Mouse (Mus musculus) forebrain, postnatal 0 days (tissue): ENCODE results near the gene Memo1. TPM values are rescaled to one million over a fixed set of nuclear protein-coding genes. Genes with fewer than 3 reads are reported as not detected.
A peak's percentile ranks its signal among the peaks of the same experiment; 100 is the strongest.

ENCODE experiments used
- ATAC-seq: fragments of 200-750 bp; cut with Nextera tagmentation; 2 replicates; pipeline ENCODE4 v1.8.0; 2017; ENCODE audit warnings: mild to moderate bottlenecking, moderate library complexity
- DNase-seq: peaks from one replicate; pipeline ENCODE4 v3.0.0-alpha.2; 2015
- H3K27ac ChIP-seq: fragments of 300-500 bp; sonication (generic); 2 replicates; pipeline ENCODE4 v1.5.1; 2014; ENCODE audit warnings: low read depth, mild to moderate bottlenecking, antibody characterized with exemption, low read length, moderate library complexity, mixed read lengths
- H3K27me3 ChIP-seq: fragments of 300-500 bp; sonication (generic); 2 replicates; pipeline ENCODE4 v1.6.1; 2014; ENCODE audit warnings: mild to moderate bottlenecking, low read length, mixed read lengths; ENCODE audit not compliant: insufficient read depth
- H3K36me3 ChIP-seq: fragments of 300-500 bp; sonication (generic); 2 replicates; pipeline ENCODE4 v1.6.1; 2014; ENCODE audit warnings: mild to moderate bottlenecking, moderate library complexity; ENCODE audit not compliant: insufficient read depth
- H3K4me1 ChIP-seq: fragments of 300-500 bp; sonication (generic); 2 replicates; pipeline ENCODE4 v1.6.1; 2014; ENCODE audit warnings: antibody characterized with exemption; ENCODE audit not compliant: insufficient read depth
- H3K4me2 ChIP-seq: fragments of 300-500 bp; sonication (generic); 2 replicates; pipeline ENCODE4 v1.6.1; 2014; ENCODE audit warnings: low read depth, mild to moderate bottlenecking, moderate library complexity
- H3K4me3 ChIP-seq: fragments of 300-500 bp; sonication (generic); 2 replicates; pipeline ENCODE4 v1.5.1; 2014; ENCODE audit warnings: low read depth, low read length, mixed read lengths
- H3K9ac ChIP-seq: fragments of 300-500 bp; sonication (generic); 2 replicates; pipeline ENCODE4 v1.6.1; 2014; ENCODE audit warnings: mild to moderate bottlenecking
- H3K9me3 ChIP-seq: fragments of 300-500 bp; sonication (generic); 2 replicates; pipeline ENCODE4 v1.6.1; 2016; ENCODE audit warnings: low read length
- CTCF ChIP-seq: sonication (generic); IDR thresholded peaks from 2 replicates; pipeline ENCODE4 v1.5.1; 2016; ENCODE audit warnings: antibody characterized with exemption, control low read depth, low read depth
- WGBS: fragments of 180-500 bp; shearing (Covaris S2); extraction: QIAGEN DNeasy Blood & Tissue Kit; methylation state at CpG from one replicate; pipeline ENCODE4 v1.1.7; 2014; 5-methylcytosine and 5-hydroxymethylcytosine counted together
- polyA plus RNA-seq: library from polyadenylated mRNA; unstranded; fragments of >200 nt; fragmentation: Nextera tagmentation; extraction: Ambion mirVana; gene quantifications from 2 replicates; pipeline ENCODE4 v1.2.1, GENCODE M21; 2015
- total RNA-seq: library from RNA; depleted of rRNA; stranded (reverse); fragments of >200 nt; gene quantifications from 2 replicates; pipeline ENCODE4 v1.2.3, GENCODE M21; 2014

Gene Memo1
- total and polyA plus RNA-seq, 2 experiments from 2014 or later: 45.7 to 46.3 TPM

DNA sequence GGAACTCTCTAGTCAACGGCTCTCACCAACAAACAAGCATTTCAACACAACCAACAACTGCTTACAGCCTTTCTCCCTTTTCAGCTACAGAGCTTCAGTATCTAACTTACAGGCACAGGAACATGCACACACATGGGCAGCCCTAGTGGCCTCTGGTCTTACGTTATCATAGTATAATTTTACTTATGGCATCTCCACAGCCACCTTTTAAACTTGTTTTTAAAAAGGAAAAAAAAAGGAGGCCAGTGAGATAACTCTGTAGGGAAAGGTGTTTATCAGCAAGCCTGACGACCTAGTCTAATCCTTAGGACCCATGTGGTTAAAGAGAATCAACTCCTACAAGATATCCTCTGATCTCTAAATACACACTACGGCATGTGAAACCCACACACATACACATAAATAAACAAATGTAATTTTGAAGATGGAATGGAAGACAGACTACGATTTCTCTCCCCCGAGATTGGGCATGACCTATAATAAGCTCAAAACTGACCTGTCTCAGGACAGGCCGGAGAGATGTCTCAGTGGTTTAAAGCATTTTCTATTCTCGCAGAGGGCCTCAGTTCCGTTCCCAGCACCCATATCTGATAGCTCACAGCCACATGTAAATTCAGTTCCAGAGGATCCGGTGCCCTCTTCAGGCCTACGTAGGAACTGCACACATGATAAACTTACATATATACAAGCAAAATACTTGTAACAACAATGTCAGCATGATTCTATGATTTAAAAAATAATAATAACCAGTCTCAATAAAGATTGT is 27.7 kb downstream of the Memo1 start:
- Histone ChIP-seq H3K4me1 (peaks cover 10% of the 10 kb centered on the region), H3K4me2 (no peak overlapping the region), H3K36me3 (no peaks in the 10 kb centered on the region), H3K27ac (no peak overlapping the region), H3K27me3 (no peaks in the 10 kb centered on the region), H3K9me3 (no peaks in the 10 kb centered on the region), H3K4me3 (no peak overlapping the region), H3K9ac (no peak overlapping the region)
- ATAC-seq: no peak
- DNase-seq: no peak
- WGBS: 92% methylated on average over 11 of the region's 11 CpGs
- TF ChIP-seq CTCF: peak; percentile 31

DNA sequence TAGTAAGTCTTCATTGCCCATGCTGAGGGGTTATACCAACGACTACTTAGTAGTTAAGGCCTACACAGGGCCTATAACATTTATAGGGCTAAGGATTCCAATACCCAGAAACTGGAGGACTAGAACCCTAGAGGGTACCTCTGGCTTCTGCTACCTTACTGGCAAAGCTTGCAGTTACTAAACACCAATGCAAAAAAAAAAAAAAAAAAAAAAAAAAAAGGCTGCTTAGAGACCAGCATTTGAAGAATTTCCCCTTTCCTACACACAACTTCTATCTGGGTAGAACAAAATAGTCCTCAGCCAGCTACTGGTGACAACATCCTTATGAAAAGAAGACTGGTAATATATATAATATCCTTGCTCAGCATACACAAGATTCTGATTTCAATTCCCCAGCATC is 29.7 kb downstream of the Memo1 start:
- Histone ChIP-seq H3K4me1 (peaks cover 10% of the 10 kb centered on the region), H3K9ac (no peak overlapping the region), H3K27ac (no peak overlapping the region), H3K4me3 (no peak overlapping the region), H3K27me3 (no peaks in the 10 kb centered on the region), H3K9me3 (no peaks in the 10 kb centered on the region), H3K4me2 (no peak overlapping the region), H3K36me3 (no peaks in the 10 kb centered on the region)
- ATAC-seq: no peak
- 20% methylated on average over 1 of the region's 1 CpGs for WGBS
- no peak for TF ChIP-seq CTCF
- DNase-seq: no peak

DNA sequence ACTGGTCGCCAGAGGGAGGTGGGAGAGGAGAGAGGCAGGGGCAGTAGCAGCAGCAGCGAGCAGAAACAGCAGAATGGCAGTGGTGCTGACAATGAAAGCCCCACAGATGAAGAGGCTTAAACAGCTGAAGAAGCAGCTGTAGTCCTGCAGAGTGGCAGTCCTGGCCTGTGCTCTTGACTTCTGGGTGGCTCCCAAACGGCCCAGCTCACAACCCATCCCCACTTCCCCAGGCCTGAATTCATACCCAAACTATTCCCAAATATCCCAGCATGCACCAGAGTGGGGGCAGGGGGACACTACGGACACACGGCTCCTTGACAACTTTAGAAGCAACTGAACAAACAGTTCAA is 30.2 kb downstream of the Memo1 start:
- 17% methylated on average over 5 of the region's 5 CpGs for WGBS
- DNase-seq: no peak
- H3K4me3 ChIP-seq: no peak overlapping the region
- ATAC-seq: peak; percentile 71
- TF ChIP-seq CTCF: no peak
- no peaks in the 10 kb centered on the region for H3K27me3 ChIP-seq
- no peaks in the 10 kb centered on the region for H3K9me3 ChIP-seq
- no peaks in the 10 kb centered on the region for H3K36me3 ChIP-seq
- no peak overlapping the region for H3K4me2 ChIP-seq
- H3K4me1 ChIP-seq: peaks cover 10% of the 10 kb centered on the region
- H3K27ac ChIP-seq: peak overlapping the region; percentile 62
- no peak overlapping the region for H3K9ac ChIP-seq

DNA sequence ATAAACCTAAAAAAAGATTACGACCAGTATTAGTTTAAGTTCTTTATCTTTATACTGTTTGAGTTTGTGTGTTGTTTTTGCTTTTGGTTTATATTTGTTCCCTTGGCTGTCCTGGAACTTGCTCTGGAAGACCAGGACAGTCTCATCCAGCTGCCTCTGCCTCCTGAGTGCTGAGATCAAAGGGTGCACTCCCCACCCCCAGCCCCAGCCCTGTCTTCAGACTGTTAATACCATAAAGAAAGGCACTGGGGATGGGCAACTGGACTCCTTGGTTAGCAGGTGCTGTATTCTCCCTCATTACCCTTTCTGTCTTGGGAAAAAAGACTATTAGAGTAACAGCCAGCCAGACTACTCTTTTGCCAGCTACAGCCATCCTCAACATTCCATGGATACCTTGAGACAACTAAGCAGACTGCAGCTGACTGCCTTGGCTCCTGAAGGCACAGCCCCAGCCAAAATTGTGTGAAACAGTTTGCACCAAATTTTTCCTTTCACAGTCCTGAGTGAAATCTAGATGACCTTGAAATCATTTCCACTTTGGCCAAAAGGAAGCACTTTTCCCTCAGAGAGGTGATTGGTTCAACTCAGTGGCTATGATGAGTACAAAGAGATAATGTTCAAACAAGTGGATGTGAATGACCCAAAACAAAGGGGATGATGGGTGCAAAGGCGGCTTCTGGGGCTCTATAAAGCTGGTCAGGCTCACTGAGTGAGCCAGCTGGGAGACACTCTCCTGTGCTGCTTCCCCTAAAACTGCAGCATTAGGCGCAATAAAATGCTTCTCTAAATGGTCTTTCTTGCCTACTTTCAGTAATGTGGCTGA is 30.8 kb downstream of the Memo1 start:
- Histone ChIP-seq H3K27me3 (no peaks in the 10 kb centered on the region), H3K4me3 (no peak overlapping the region), H3K9me3 (no peaks in the 10 kb centered on the region), H3K9ac (no peak overlapping the region), H3K4me2 (no peak overlapping the region), H3K36me3 (no peaks in the 10 kb centered on the region), H3K4me1 (peaks cover 10% of the 10 kb centered on the region), H3K27ac (peak overlapping the region; percentile 62)
- no peak; the same call in 1 of the 2 replicates for ATAC-seq
- TF ChIP-seq CTCF: no peak
- no peak for DNase-seq
- 50% methylated on average over 3 of the region's 3 CpGs for WGBS

DNA sequence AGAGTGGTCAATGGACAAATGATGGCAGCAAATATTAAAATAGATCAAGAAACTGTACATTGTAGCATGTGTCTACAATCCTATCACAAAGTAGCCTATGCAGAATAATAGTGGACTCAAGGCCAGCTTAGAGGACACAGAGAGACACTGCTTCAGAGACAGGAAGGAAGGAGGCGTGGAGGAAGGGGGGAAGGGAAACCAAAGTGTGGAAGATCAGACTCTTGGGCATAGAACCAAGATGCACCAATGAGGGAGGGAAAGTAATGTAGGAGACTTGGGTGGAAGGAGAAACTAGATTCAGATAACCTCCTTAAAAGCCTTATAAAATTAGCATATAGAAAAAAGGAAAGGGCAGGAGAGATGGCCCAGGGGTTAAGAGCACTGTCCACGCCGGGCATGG is 32.9 kb downstream of the Memo1 start:
- no peak overlapping the region for H3K4me2 ChIP-seq
- H3K4me3 ChIP-seq: no peak overlapping the region
- H3K27me3 ChIP-seq: no peaks in the 10 kb centered on the region
- peaks cover 10% of the 10 kb centered on the region for H3K4me1 ChIP-seq
- no peak for TF ChIP-seq CTCF
- H3K27ac ChIP-seq: no peak overlapping the region
- H3K9ac ChIP-seq: no peak overlapping the region
- no peaks in the 10 kb centered on the region for H3K36me3 ChIP-seq
- 90% methylated on average over 3 of the region's 3 CpGs for WGBS
- DNase-seq (no peak), ATAC-seq (no peak)
- no peaks in the 10 kb centered on the region for H3K9me3 ChIP-seq

DNA sequence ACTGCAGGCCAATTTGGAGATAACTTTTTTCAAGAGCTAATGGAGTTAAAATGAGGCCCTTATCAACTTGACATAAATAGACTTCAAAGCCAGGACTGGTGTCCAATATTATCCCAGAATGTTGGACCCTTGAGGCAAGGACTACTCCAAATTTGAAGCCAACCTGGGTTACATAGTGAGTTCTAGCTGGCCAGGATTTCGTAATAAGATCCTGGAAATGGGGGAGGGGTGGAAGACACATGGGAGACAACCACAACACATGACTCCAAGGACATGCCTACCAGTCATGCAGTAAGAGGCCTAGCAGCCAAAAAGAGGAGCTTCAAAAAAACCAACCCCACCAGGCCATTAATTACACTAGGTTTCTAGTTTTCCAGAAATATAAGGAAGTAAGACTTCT is 50.0 kb downstream of the Memo1 start:
- Histone ChIP-seq H3K9me3 (no peaks in the 10 kb centered on the region), H3K36me3 (peaks cover 6% of the 10 kb centered on the region; the same call in 1 of the 2 replicates), H3K4me2 (no peak overlapping the region), H3K9ac (no peak overlapping the region), H3K27ac (no peak overlapping the region), H3K27me3 (no peaks in the 10 kb centered on the region), H3K4me3 (no peak overlapping the region), H3K4me1 (no peaks in the 10 kb centered on the region)
- DNase-seq: no peak
- no peak for TF ChIP-seq CTCF
- ATAC-seq: no peak
- 78% methylated on average over 1 of the region's 1 CpGs for WGBS

DNA sequence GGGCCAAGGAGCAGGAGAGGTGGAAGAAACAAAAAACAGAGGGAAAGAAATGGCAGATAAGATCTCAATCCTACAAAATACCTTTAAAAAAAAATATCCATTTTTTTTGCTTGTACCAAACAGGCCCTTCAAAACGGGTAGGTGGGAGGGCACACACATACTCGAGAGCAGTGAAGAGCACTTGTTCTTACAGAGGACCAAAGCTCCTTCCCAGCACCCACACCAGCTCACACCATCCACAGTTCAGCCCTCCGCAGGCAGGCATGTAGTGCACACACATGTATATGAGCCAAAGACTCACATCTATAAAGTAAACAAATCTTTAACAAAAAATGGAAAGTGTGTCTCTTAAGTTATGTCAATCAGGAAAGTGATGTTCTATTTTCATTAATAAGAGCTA is 52.5 kb downstream of the Memo1 start:
- DNase-seq (no peak), ATAC-seq (no peak)
- TF ChIP-seq CTCF: no peak
- H3K27me3 ChIP-seq: no peaks in the 10 kb centered on the region
- H3K9me3 ChIP-seq: no peaks in the 10 kb centered on the region
- no peak overlapping the region for H3K4me3 ChIP-seq
- WGBS: 74% methylated on average over 3 of the region's 3 CpGs
- H3K27ac ChIP-seq: no peak overlapping the region
- H3K4me2 ChIP-seq: no peak overlapping the region
- peaks cover 3% of the 10 kb centered on the region; the same call in 1 of the 2 replicates for H3K36me3 ChIP-seq
- H3K9ac ChIP-seq: no peak overlapping the region
- no peaks in the 10 kb centered on the region for H3K4me1 ChIP-seq
